Mouse (Mus musculus) lung, postnatal 10 days (tissue): ENCODE results near the gene Ebna1bp2.

Experiments used
- DNase-seq: peaks from one replicate; pipeline ENCODE4 v3.0.0; 2021

The Ebna1bp2 gene

DNA sequence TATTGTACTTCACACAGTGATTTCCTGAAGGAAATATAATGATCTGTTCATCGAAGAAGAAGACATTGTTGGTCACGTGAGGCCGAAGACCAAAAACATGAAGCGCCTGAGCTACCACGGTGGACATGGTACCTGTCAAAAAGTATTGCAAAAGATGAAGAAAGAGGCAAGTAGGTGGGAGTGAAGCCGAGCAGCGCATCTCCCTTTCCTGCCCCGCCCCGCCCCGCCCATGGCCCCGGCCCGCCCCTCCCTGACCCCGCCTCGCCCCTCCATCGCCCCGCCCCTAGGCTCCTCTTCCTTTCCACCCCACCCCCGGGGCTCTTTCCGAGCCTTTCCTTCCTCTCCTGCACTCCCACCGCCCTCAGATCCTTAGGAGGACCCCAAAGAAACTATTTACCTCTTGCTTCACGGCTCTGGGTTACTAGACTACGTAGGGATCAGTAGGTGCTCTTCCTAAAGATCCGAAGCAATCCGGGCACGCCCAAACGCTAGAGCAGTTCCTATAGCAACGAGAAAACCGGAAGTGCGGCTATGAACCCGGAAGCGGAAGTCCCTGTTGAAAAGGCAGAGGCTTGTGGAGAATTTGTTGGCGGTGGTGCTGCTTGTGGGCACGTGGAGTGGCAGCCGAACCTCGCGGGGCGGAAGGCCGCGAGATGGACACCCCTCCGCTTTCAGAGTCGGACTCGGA, at the start of gene Ebna1bp2, which contains the start of gene Cfap57:
Gene Ebna1bp2, plus strand, starts transcription at position 521 of the 688 bp plus-strand sequence.
Gene Cfap57, minus strand, starts transcription at position 499 of the 688 bp plus-strand sequence.
- DNase-seq, result peak; percentile 95

DNA sequence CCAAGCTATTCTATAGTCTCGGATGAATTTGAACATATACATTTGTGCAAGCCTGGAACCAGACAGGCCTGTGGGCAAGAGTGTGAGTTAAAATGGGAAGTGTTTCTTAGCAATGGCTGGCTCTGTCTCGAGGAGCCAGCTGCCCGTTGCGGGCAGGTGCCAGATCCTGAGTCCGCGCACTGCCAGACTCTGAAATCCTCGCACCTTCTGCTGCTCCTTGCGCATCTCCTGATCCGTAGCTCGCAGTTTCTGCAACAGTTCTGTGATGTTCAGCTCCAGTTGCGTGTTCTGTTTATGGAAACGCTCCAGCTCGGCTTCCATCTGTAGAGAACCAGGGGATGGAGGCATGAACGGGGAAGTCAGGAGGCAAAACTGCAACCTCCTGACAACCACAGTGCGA, 49.2 kb upstream of the Ebna1bp2 start:
- DNase-seq, result no peak

DNA sequence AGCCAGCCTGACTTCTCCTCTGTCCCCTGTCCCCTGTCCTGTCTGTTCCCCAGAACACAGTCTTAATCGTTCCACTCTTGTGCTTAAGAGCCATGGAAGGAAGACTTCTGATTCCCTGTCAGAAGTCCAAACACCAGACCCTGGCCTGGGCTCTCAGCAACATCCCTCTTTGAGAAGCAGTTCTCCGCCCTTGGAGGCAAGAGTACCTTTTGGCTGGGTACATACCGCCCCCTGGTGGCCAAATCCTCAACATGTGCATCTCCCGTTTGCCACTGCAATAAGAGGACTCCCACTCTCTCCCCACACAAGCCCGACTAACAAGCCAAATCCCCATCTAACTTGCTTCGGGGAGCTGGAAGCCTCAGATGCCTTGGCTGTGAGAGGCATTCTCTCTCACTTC, 44.5 kb upstream of the Ebna1bp2 start:
- DNase-seq, result peak; percentile 90

DNA sequence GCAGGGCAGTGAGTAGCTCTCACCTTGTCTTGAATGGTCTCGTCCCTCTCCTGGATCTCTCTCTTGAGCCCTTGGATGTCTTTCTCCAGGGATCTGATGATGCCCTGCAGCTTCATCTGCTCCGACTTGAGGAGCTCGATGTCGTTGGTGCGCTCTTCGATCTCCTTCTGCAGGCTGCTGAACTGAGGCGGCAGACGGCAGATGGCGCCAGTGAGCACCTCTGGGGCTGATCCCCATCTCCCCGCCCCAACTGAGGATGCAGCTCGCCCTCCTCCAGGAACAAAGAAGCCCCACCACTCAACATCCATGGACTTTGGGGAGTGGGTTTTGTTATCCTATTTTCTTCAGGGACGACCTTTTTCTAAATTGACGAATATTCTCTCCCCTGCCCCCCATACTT, 41.3 kb upstream of the Ebna1bp2 start:
- DNase-seq, result peak; percentile 54

DNA sequence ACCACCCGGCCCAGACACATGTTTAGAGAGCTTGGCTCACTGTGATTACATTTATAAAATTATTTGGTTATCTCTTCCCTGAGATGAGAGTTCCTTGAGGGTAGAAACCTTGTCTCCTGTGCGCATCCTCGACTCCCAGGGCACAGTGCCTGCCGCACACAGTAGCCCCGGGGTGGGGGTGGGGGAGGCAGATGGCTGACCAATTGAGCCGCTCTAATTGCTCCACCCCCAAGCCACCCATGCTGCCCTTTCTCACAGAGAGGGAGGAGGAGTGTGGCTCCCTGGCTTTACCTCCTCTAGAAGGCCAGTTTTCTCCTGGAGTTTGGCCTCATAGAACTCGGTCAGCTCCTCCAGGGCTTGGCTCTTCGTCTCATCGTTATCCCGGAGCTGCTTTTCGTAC, 39.1 kb upstream of the Ebna1bp2 start:
- DNase-seq, result no peak

DNA sequence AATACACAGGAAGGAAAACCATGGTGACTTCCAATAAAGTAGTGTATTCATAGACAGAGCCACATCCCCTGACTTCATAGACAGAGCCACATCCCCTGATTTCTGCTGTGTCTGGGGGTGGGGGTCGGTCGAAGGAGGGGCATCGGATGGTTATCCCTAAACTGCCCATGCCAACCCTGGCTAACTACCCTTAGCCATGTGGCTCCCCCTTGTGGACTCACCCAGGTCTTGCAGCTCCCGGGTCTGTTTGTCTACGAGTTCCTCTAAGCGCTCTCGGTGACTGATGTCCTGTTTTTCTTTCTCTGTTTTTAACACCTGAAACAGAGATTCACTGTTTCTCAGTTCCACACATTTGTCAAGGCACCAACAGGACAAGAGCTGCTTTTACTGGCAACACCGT, 38.0 kb upstream of the Ebna1bp2 start:
- no peak for DNase-seq

DNA sequence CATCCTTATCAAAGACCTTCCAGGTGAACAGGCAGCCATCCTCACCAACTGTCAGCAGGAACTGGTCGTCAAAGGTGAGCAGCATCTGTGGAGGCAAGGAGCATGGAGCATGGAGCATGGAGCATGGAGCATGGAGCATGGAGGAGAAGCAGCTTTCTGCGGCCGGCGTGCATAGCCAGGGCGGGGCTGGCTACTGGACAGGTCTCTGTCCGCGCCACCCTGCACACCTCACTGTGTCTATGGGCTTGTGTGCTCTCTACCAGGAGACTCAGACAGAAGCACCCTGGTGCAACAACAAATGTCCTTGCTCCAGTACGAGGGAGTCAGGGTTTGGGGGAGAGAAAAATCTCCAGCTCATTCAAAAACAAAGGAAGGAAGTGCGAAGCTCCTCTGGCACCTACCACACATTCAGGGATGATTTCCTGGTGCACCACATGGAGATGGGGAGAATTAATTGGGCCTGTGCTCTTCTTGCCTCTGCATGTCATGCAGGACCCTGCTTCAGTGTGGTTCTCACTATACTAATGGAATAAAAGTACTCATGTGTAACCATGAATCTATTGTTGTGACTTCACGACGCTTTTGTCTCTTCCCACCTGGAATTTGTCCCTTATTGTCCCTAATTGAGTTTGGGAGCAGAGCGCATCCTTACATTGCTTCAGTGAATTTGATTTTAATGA, 31.4 kb upstream of the Ebna1bp2 start:
- no peak for DNase-seq

DNA sequence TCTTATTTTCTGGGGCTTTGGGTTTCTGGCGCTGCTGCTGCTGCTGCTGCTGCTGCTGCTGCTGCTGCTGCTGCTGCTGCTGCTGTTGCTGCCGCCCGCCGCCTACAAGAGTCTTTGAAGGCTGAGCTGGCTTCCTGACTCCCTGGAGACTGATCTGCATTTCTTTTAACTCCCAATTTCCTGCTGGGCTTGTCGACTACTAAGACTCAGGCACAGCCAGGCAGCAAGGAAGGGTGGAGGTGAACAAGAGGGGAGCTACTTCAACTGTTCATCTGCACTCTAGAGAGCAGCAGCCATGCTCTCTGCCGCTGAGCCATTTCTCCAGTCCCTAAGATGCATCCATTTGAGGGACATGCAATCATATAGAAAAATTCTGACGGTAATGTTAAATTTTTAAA, 30.9 kb upstream of the Ebna1bp2 start:
- DNase-seq, result no peak

DNA sequence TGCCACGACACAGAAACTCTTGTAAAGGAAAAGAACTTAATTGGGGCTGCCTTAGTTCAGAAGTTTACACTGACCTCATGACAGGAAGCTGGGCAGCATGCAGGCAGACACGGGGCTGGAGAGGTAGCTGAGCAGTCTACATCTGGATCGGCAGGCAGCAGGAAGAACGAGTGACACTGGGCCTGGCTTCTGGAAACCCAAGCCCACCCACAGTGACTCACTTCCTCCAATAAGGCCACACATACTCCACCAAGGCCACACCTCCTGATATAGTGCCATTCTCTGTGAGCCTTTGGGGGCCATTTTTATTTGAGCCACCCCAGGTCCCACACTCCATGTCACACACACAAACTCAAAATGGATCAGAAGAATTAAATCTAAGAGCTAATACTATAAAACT, 16.5 kb upstream of the Ebna1bp2 start:
- no peak for DNase-seq

DNA sequence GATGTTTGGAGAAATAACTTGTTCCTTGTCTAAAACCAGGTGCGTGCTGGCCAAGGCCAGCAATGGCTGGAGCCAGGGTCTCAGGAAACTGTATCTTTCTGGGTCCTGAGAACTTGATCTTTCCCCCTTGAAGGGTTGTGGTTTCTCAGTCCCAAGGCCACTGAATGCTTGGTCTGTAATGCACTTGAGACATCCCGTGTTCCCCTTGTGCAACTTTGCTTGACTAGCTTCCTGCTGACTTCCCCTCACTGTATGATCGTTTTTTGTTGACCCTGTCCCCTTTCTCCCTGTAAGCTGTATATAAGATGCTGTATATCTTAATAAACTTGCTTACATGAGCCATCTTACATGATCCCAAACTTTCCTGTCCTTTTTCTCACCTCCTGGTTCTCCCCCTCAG, 10.8 kb upstream of the Ebna1bp2 start:
- no peak for DNase-seq

DNA sequence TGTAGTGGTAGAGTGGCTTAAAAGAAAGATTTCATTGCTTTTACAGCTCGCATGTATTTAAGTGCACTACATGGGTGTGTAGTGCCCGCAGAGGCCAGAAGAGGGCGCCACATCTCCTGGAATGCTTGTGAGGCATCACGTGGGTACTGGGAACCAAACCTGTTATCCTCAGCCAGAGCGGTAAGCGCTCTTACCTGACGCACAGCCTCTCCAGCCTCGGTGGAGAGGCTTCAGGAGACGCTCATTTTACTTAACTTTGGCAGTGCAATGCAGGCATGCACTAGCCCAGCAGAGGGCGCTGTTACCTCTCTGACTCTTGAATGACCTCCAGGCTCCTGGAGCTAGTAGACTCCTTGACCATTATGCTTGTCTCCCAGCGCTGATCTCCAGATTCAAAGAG, 8.0 kb upstream of the Ebna1bp2 start:
- peak; percentile 62 for DNase-seq

DNA sequence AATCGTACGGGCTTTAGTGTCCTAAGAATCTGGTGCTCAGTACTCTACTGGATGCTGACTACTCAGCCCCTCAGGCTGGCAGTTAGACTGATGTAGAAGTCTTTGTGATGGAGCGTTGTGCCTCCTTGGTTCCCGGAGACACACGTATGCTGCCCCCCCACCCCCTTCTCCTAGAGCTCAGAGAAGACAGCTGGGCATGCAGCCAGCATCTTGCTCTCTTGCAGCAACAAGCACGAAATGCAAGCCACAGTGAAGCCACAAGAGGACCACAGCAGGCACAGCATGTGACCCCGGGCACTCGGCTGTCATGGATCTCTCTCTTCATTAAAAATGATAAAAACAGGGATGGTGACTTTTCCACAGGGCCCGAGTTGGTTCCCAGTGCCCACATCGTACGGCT, 5.2 kb upstream of the Ebna1bp2 start:
- no peak for DNase-seq

DNA sequence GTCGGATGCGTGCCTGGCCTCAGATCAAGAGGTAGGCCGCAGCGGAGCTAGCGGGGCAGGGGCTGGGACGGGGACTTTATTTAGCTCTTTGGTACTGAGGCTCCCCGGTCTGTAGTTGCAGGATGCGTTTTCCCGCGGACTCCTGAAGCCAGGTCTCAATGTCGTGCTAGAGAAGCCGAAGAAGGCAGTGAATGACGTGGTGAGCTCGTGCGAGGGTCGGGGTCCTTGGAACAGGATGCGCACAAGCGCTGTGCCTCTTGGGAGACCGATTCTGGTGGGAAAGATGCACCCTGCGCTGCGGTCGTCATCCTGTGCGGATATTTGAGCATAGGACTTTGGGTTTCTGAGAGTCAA, 345 bp downstream of the Ebna1bp2 start:
- DNase-seq, result no peak

DNA sequence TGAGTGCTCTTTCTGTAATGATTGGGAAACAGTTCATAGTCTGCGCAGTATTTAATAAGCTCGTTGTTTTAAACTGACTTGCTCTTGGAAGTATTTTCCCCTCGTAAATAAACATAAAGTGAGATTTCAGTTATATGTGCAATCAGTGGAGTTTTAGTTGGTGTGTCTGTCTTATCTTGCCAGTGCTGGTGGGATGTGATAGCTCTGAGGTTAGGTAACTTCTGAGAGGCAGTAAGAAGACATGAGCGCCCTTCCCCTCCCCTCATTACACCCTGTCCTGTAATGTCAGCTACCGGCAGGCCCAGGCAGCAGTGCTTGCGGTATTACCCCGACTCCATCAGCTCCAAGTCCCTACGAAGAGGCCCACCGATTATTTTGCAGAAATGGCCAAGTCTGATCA, 1.2 kb downstream of the Ebna1bp2 start:
- DNase-seq, result no peak

DNA sequence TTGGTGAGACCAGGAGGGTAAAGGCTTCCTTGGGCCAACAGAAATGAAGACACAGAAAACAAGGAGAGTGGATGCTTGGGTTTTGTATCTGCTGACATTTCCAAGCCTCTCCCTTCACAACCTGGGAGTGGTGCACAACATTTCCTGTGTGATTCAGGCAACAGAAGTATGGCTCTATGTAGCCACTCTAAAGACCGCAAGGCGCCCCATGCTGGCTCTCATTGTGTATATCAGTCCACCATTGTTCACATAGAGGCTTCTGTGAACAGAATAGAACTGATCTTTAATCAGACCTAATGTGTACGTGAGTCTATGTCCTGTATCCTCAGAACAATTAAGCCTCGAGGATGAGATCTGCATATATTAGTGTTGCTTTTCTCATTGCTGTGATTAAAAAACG, 9.7 kb downstream of the Ebna1bp2 start:
- DNase-seq, result no peak

DNA sequence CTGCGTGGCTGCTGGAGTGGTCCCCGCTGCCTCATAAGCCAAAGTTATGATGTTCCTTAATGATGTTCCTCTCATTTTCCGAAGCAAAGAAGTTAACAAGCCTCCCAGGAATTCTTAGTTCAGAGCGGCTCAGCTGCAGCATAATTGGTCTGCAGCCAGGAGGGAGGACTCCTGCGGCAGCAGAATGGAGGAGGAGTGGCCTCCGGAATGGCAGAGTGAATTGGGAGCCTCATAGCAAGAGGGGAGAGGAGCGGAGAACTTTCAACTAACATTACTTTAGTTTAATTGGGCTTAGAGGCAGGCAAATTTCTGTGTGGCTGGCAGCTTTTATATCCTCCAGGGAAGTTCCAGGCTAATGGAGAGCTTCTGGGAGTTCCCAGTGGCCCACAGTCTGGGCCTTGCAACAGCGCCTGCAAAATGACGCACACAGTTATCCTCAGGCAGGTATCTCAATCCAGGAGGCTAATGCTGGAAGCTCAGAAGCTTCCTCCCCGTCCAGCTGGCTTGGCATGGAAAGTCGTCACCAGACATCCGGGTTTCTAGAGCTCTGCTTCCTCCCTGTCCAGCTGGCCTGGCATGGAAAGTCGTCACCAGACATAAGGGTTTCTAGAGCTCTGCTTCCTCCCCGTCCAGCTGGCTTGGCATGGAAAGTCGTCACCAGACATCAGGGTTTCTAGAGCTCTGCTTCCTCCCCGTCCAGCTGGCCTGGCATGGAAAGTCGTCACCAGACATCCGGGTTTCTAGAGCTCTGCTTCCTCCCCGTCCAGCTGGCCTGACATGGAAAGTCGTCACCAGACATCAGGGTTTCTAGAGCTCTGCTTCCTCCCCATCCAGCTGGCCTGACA, 22.0 kb downstream of the Ebna1bp2 start:
- peak; percentile 30 for DNase-seq

DNA sequence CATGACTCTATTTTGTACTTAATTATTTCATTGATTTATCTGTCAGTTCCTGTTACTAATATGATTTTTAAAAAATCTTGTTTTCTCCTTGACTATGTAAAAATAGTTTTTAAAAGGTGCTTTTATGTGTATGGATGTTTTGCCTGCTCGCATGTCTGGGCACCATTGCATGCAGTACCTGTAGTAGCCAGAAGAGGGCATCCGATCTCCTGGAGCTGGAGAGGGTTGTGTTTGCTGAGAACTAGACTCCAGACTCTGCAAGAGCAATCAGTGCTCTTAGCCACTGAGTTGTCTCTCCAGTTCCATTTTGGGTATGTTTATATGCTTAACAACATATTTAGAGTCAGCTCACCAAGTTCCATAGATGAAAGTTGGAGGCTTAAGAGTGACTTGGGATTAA, 24.6 kb downstream of the Ebna1bp2 start:
- peak; percentile 59 for DNase-seq

DNA sequence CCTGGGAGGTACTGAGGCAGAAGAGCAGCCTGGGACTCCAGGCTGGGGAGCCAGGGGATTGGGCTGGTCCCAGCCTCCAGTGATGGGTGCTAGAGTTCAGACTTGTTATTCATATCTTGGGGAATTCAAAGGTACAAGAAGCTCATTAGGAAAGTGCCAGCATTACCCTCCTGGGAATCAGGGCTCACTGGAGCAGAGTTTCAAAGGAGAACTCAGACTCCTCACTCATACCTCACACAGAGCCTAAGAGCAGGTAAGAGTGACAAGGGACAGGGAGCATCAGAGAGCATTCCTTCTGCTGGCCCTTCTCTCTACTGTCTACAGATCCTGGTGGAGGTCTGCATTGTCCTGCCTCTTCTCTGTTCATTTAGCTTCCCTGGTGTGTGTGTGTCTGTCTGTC, 38.1 kb downstream of the Ebna1bp2 start, which contains the start of gene Olfr62:
Gene Olfr62, plus strand, starts transcription at position 301 of the 400 bp plus-strand sequence.
- DNase-seq, result no peak
